Mouse (Mus musculus): ENCODE data around the gene Lrrc9. TPM values are rescaled to one million over a fixed set of nuclear protein-coding genes. Genes with fewer than 3 reads are reported as not detected.

Gene Lrrc9
- polyA plus RNA-seq, 1 experiment, result 0.18 TPM

GRCm38 (mm10) chr12:72519855-72520254, 78.2 kb downstream of the Lrrc9 start:
- H3K36me3 ChIP-seq (ENCODE audit: control insufficient read depth, insufficient read depth, low read length), result no peaks in the 10 kb centered on the region
- 94% methylated on average over 5 of the region's 5 CpGs for WGBS
- no peak for DNase-seq
- no peaks in the 10 kb centered on the region for H3K27me3 ChIP-seq (ENCODE audit: control insufficient read depth, insufficient read depth, low read length)
- H3K4me1 ChIP-seq (replicated peaks; ENCODE audit: control insufficient read depth, insufficient read depth, low read length), result no peaks in the 10 kb centered on the region
- no peak overlapping the region for H3K4me3 ChIP-seq (ENCODE audit: control insufficient read depth, insufficient read depth, low read length)
- H3K27ac ChIP-seq (ENCODE audit: control insufficient read depth, insufficient read depth, low read length), result no peak overlapping the region
- no peak for TF ChIP-seq CTCF (IDR thresholded peaks at IDR 0.05; ENCODE audit: borderline replicate concordance, control insufficient read depth, extremely low read depth, insufficient read depth, low read length, poor library complexity)
- TF ChIP-seq POLR2A (IDR thresholded peaks at IDR 0.05; ENCODE audit: control insufficient read depth, extremely low read depth, insufficient read depth, low read length, poor library complexity), result no peak

GRCm38 (mm10) chr12:72520645-72521044, 79.0 kb downstream of the Lrrc9 start:
- no peaks in the 10 kb centered on the region for H3K4me1 ChIP-seq (replicated peaks; ENCODE audit: control insufficient read depth, insufficient read depth, low read length)
- peak; percentile 66 for DNase-seq
- no peak overlapping the region for H3K27ac ChIP-seq (ENCODE audit: control insufficient read depth, insufficient read depth, low read length)
- TF ChIP-seq CTCF (IDR thresholded peaks at IDR 0.05; ENCODE audit: borderline replicate concordance, control insufficient read depth, extremely low read depth, insufficient read depth, low read length, poor library complexity) (no peak), POLR2A (IDR thresholded peaks at IDR 0.05; ENCODE audit: control insufficient read depth, extremely low read depth, insufficient read depth, low read length, poor library complexity) (no peak)
- WGBS, result 1% methylated on average over 2 of the region's 2 CpGs
- H3K27me3 ChIP-seq (ENCODE audit: control insufficient read depth, insufficient read depth, low read length), result no peaks in the 10 kb centered on the region
- no peaks in the 10 kb centered on the region for H3K36me3 ChIP-seq (ENCODE audit: control insufficient read depth, insufficient read depth, low read length)
- H3K4me3 ChIP-seq (ENCODE audit: control insufficient read depth, insufficient read depth, low read length), result no peak overlapping the region

- no peaks in the 10 kb centered on the region for H3K4me1 ChIP-seq (replicated peaks; ENCODE audit: control insufficient read depth, insufficient read depth, low read length)
- no peak overlapping the region for H3K4me3 ChIP-seq (ENCODE audit: control insufficient read depth, insufficient read depth, low read length)
- TF ChIP-seq CTCF (IDR thresholded peaks at IDR 0.05; ENCODE audit: borderline replicate concordance, control insufficient read depth, extremely low read depth, insufficient read depth, low read length, poor library complexity) (no peak), POLR2A (IDR thresholded peaks at IDR 0.05; ENCODE audit: control insufficient read depth, extremely low read depth, insufficient read depth, low read length, poor library complexity) (no peak)
- WGBS, result 88% methylated on average over 4 of the region's 4 CpGs
- no peak for DNase-seq
- no peaks in the 10 kb centered on the region for H3K36me3 ChIP-seq (ENCODE audit: control insufficient read depth, insufficient read depth, low read length)
- H3K27ac ChIP-seq (ENCODE audit: control insufficient read depth, insufficient read depth, low read length), result no peak overlapping the region
- H3K27me3 ChIP-seq (ENCODE audit: control insufficient read depth, insufficient read depth, low read length), result no peaks in the 10 kb centered on the region
Measured at GRCm38 (mm10) chr12:72525588-72525987, 83.9 kb downstream of the Lrrc9 start.

GRCm38 (mm10) chr12:72532303-72532702, 90.6 kb downstream of the Lrrc9 start:
- TF ChIP-seq POLR2A (IDR thresholded peaks at IDR 0.05; ENCODE audit: control insufficient read depth, extremely low read depth, insufficient read depth, low read length, poor library complexity) (no peak), CTCF (IDR thresholded peaks at IDR 0.05; ENCODE audit: borderline replicate concordance, control insufficient read depth, extremely low read depth, insufficient read depth, low read length, poor library complexity) (no peak)
- no peak for DNase-seq
- WGBS, result 92% methylated on average over 7 of the region's 7 CpGs

GRCm38 (mm10) chr12:72533986-72534385, 92.3 kb downstream of the Lrrc9 start:
- Histone ChIP-seq H3K4me1 (replicated peaks; ENCODE audit: control insufficient read depth, insufficient read depth, low read length) (peaks cover 2% of the 10 kb centered on the region; the same call in 1 of the 2 replicates), H3K27me3 (ENCODE audit: control insufficient read depth, insufficient read depth, low read length) (no peaks in the 10 kb centered on the region), H3K4me3 (ENCODE audit: control insufficient read depth, insufficient read depth, low read length) (no peak overlapping the region), H3K36me3 (ENCODE audit: control insufficient read depth, insufficient read depth, low read length) (no peaks in the 10 kb centered on the region), H3K27ac (ENCODE audit: control insufficient read depth, insufficient read depth, low read length) (no peak overlapping the region)
- no peak for DNase-seq
- no peak for TF ChIP-seq POLR2A (IDR thresholded peaks at IDR 0.05; ENCODE audit: control insufficient read depth, extremely low read depth, insufficient read depth, low read length, poor library complexity)
- 74% methylated on average over 6 of the region's 6 CpGs for WGBS

More at GRCm38 (mm10) chr12:72532303-72532702, 90.6 kb downstream of the Lrrc9 start:
- Histone ChIP-seq H3K27ac (ENCODE audit: control insufficient read depth, insufficient read depth, low read length) (no peak overlapping the region), H3K4me1 (replicated peaks; ENCODE audit: control insufficient read depth, insufficient read depth, low read length) (peaks cover 2% of the 10 kb centered on the region; the same call in 1 of the 2 replicates), H3K27me3 (ENCODE audit: control insufficient read depth, insufficient read depth, low read length) (no peaks in the 10 kb centered on the region), H3K36me3 (ENCODE audit: control insufficient read depth, insufficient read depth, low read length) (no peaks in the 10 kb centered on the region), H3K4me3 (ENCODE audit: control insufficient read depth, insufficient read depth, low read length) (no peak overlapping the region)

GRCm38 (mm10) chr12:72535599-72535998, 93.9 kb downstream of the Lrrc9 start:
- Histone ChIP-seq H3K36me3 (ENCODE audit: control insufficient read depth, insufficient read depth, low read length) (no peaks in the 10 kb centered on the region), H3K4me1 (replicated peaks; ENCODE audit: control insufficient read depth, insufficient read depth, low read length) (peaks cover 2% of the 10 kb centered on the region; the same call in 1 of the 2 replicates), H3K27me3 (ENCODE audit: control insufficient read depth, insufficient read depth, low read length) (no peaks in the 10 kb centered on the region), H3K27ac (ENCODE audit: control insufficient read depth, insufficient read depth, low read length) (no peak overlapping the region), H3K4me3 (ENCODE audit: control insufficient read depth, insufficient read depth, low read length) (peak overlapping the region; percentile 13; the same call in 1 of the 2 replicates)
- 84% methylated on average over 3 of the region's 3 CpGs for WGBS
- TF ChIP-seq POLR2A (IDR thresholded peaks at IDR 0.05; ENCODE audit: control insufficient read depth, extremely low read depth, insufficient read depth, low read length, poor library complexity) (no peak), CTCF (IDR thresholded peaks at IDR 0.05; ENCODE audit: borderline replicate concordance, control insufficient read depth, extremely low read depth, insufficient read depth, low read length, poor library complexity) (no peak)
- no peak for DNase-seq

GRCm38 (mm10) chr12:72536021-72536597, 94.4 kb downstream of the Lrrc9 start, which contains the start of gene Pcnx4:
TSS of gene Pcnx4 (plus strand) at chr12:72536383.
- no peak within 1 kb of the TSS for H3K27ac ChIP-seq (ENCODE audit: control insufficient read depth, insufficient read depth, low read length)
- H3K4me1 ChIP-seq (replicated peaks; ENCODE audit: control insufficient read depth, insufficient read depth, low read length), result peaks cover 2% of the 10 kb centered on the region; the same call in 1 of the 2 replicates
- peak; percentile 57; the same call in 1 of the 2 replicates for TF ChIP-seq CTCF (IDR thresholded peaks at IDR 0.05; ENCODE audit: borderline replicate concordance, control insufficient read depth, extremely low read depth, insufficient read depth, low read length, poor library complexity)
- peak; percentile 45; the same call in 1 of the 2 replicates for TF ChIP-seq POLR2A (IDR thresholded peaks at IDR 0.05; ENCODE audit: control insufficient read depth, extremely low read depth, insufficient read depth, low read length, poor library complexity)
- no peaks in the 10 kb centered on the region for H3K36me3 ChIP-seq (ENCODE audit: control insufficient read depth, insufficient read depth, low read length)
- H3K4me3 ChIP-seq (ENCODE audit: control insufficient read depth, insufficient read depth, low read length), result peak within 1 kb of the TSS; percentile 61
- WGBS, result under 1% methylated on average over 45 of the region's 45 CpGs
- DNase-seq, result peak; percentile 97
- H3K27me3 ChIP-seq (ENCODE audit: control insufficient read depth, insufficient read depth, low read length), result no peaks in the 10 kb centered on the region

All from thymus, adult 2 months (tissue).